Mouse (Mus musculus) spleen, adult 12 weeks (tissue): ENCODE measurements around the gene B3galt6.

Experiments
- DNase-seq: peaks from one replicate; pipeline ENCODE4 v3.0.0; 2022; ENCODE audit warnings: low spot score

Gene B3galt6

DNA sequence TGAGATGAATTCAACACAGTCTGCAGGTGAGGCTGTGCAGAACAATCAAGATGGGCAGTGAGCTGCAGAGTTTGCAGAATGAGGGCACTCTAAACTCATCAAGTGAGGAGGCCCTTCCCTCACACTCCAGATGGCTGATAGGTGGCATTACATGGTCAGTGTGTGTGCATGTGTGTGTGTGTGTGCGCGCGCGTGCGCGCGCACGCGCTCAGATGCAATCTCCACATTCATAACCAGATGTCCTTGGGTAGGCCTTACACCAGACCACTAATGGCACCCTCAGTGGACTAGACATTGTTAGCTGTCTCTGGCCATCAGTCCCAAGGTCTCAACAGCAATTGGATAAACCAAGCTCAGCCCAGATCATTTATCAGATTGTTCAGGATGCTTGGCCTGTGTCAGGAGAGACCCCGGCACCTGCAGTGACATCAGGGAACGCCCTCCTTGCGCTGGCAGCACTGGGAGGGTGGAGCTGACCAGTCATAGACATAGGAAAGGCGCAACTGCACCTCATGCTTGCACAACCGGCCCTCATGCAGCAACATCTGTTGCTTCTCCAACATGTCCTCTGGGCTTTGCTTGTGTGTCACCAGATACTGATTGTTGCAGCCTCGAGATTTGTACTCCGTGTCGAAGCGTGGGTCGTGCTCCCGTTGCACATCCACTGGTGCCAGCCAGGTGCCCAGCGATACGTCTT lies 1.1 kb downstream of the B3galt6 start:
- DNase-seq = no peak

DNA sequence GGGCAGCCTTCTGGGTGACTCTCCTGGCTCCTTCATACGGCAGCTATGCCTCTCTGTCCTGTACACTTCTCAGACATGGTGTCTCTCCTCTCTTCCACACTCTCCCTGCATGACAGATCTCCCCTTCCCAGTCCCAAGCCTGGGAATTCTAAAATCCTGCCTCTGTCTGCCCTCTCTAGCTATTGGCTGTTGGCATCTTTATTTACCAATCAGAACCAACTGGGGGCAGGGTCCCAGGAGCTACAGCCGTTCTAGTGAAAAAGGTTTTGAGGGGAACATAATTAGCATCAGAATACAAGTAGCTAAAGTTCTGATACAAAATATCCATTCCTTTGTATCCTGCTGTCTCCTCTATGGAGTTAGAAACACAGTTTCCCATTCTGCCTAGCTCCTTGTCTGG lies 8.7 kb downstream of the B3galt6 start:
- DNase-seq = no peak

DNA sequence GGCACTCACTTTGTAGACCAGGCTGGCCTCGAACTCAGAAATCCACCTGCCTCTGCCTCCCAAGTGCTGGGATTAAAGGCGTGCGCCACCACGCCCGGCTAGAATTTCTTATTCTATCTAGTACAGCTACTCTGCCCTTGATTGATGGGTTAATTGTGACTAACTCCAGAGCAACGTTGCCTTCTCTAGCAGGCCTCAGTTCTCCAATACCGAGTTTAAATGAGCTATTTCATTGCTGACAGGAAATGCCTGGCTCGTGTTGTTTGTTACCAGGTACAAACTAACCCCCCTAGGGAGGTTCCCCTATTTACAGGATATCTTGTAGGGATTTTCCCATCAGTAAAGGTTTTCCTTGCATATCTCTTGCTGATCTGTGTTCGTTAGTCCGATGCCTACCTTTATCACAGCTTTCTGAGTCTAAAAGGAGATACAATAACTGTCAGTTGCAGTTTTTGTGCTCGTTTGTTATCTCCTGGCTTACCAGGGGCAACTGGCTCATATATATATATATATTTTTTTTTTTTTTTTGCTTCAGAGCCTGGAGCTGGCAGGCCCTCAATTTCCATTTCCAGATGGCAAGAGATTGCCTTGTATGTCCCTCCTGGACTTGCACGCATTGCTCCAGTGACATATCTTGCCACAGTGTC lies 10.9 kb downstream of the B3galt6 start:
- no peak for DNase-seq

- DNase-seq = no peak
Measured at GRCm38 (mm10) chr4:155973239-155973638, 19.2 kb downstream of the B3galt6 start.

- DNase-seq = no peak
Measured at GRCm38 (mm10) chr4:155972651-155973050, 19.8 kb downstream of the B3galt6 start.

DNA sequence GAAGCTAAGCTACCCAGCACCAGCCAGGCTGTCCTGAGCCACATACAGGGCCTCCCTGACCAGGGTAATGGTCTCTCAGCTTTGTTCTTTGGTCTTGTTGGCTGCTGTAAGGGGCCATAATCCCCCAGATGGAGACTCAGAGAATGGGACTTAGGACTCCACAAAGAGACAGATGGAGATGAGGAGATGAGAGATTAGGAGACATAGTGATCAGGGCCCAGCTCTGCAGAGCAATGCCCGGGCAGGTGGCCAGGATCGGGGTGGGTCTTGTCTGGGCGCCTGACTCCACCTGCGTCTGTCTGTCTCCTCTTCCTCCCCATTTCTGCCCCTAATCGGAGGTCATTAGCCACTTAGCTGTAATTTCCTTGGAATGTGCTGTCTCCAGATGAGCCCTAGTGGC lies 22.2 kb downstream of the B3galt6 start:
- no peak for DNase-seq

DNA sequence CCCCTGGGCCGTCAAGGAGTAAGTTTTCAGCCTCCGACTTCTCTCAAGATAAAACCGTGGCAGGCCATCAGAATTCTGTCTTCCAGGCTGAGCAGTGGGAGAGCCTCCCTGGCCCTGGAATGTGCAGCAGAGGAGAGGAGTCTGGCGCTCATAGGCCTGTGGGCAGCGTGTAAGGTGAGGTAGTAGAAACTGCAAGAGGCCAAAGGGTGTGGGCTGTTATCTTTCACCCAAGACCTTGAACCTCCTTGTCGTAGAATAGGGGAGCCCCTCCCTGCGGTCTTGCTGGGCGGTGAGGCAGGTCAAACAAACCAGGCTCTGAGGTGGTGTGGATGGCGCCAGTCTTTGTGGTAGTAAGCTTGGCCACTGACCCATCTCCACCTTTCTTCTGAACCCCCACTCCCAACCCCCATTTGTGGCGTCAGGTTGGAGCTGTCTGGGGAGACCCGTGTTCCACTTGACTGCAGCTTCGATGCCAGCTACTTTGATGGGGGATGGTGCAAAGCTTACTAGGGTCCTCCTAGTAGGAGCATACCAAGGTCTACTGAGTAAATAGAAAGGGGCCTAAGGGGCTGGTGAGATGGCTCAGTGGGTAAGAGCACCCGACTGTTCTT lies 23.3 kb downstream of the B3galt6 start:
- no peak for DNase-seq

GRCm38 (mm10) chr4:155964396-155964795 lies 28.1 kb downstream of the B3galt6 start:
- DNase-seq = no peak

- DNase-seq = no peak
Measured at GRCm38 (mm10) chr4:155963106-155963505, 29.3 kb downstream of the B3galt6 start.

DNA sequence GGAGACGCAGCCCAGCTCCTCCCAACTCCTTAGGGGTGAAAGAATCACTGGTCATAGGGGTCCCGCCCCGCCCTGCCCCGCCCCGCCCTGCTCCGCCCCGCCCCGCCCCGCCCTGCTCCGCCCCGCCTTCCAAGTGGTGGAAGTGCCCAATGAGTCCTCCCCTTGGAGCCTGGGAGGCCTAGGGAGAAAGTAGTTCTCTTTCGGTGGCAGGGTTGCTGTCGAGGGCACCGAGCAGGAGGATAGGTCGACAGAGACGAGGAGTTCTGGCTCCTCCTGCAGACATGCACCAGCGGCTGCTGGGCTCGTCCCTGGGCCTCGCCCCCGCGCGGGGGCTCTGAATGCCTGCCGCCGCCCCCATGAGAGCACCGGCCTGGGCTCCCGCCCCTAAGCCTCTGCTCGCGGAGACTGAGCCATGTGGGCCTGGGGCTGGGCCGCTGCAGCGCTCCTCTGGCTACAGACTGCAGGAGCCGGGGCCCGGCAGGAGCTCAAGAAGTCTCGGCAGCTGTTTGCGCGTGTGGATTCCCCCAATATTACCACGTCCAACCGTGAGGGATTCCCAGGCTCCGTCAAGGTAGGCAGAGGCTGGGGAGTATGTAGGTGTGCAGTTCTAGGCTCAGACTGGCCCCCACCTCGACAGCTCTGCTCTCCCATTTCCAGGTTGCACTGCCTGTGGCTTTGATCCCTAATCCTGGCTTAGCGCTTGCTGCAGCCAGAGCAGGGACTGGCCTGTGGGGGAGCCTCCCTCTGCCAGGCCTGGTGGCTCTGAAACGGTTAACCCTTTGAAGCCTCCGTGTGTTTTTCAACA lies 30.1 kb downstream of the B3galt6 start, which contains the start of gene C1qtnf12:
Gene C1qtnf12 (plus strand): TSS at position 152 of the 805 bp plus-strand sequence.
- no peak for DNase-seq

GRCm38 (mm10) chr4:155959275-155959674 lies 33.2 kb downstream of the B3galt6 start:
- DNase-seq = peak; percentile 33

DNA sequence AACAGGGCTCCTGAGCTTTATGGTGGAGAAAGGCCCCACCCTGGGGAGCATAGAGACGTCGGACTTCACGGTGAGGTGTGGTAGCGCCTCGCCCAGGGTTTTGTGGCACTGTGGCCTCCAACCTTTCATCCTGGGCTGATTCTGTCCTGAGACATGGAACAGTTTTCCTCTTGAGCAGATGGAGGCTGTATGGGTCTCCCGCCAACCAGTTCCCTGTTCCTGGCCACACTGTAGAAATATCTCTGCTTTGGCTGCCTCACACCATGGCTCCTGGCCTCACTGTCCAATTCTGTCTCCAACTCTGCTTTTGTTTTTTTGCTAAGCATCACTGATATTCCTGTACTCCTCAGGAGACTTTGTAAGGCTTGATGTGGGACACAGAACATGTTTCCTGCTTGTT lies 37.0 kb downstream of the B3galt6 start:
- no peak for DNase-seq

GRCm38 (mm10) chr4:155947094-155947493 lies 45.4 kb downstream of the B3galt6 start:
- no peak for DNase-seq

DNA sequence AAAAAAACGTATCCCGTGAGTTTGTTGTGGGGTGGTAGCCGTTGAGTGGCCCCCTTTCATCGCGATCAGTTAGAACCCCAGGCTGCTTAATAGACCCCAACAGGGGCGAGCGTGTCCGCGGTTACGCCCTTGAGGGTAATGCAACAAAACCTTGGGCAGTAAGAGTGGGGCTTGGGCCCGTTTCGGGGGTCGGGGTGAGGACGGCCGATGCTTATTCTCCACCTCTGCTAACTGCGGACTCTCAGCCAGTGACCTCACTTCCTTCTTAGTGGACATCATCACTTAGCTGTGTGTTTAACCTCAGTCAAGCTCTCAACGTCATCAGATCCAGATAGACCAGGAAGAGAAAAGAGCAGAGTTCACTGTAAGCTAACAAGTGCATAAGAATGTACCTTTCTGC lies 48.2 kb downstream of the B3galt6 start:
- no peak for DNase-seq

DNA sequence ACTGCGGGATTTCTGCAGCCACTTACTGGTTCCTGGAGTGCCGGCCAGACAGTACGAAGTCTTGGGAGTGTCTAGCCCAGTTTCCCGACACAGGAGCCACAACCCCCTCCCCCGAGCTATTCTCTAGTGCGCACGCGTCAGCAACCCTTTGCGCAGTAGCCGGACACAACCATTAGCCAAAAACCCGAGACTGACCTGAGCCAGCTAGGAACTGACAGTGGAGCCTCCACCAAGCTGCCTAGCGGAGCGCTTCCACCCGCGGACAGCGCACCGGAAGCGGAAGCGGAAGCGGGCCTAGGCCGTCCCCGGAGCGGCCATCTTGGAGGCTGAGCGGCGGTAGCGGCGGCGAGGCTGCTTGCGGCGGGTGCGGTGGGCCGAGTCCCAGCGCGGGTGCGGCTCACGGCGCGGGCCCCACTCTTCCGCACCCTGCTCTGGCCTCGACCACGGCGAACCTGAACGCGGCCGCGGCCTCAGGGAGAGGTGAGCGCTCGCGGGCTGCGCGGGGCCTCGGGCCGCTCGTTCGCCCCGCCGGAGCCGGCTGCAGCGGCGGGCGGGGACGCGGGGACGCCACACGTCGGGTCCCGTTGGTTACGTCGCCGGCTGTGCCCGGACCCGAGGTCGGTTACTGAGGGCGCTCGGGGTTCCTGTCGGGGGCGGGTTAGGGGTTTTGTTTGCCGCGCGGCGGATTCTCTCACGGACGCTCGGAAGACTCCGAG lies 48.8 kb downstream of the B3galt6 start, which contains the start of gene Ube2j2:
Gene Ube2j2 (plus strand): TSS at position 298 of the 716 bp plus-strand sequence.
- DNase-seq = peak; percentile 90

DNA sequence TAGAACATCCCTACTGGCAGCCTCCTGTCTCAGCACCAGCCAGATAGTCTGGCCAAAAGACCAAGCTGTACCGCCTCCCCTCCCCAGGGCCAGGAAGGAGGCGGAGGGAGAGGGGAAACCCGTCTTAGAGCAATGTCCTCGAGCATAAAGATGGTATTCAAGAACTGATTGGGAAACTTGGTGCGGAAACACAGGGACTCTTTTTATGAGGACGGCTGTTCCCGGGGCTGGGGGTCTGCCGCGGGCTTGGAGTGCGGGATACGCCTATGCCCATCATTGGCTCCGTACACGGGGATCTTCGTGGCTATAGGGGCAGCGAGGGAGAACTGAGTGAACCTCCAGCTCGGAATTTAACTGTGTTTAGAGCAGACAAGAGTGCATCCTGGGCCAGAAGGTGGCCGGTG lies 49.4 kb downstream of the B3galt6 start:
- no peak for DNase-seq
